Mouse (Mus musculus) frontal cortex, postnatal 14 days (tissue): ENCODE data around the gene Gjd2.

ENCODE experiments used
- DNase-seq, 2 experiments: peaks; one replicate each; pipeline ENCODE4 v3.0.0; 2022; ENCODE audit warnings: low spot score in 2 of 2

Gene Gjd2

GRCm38 (mm10) chr2:114013295-114013771 is at the start of gene Gjd2:
Gjd2 (minus strand) TSS chr2:114013619.
- no peak for DNase-seq

GRCm38 (mm10) chr2:114060071-114060591 is 46.7 kb upstream of the Gjd2 start:
- DNase-seq: no peak

GRCm38 (mm10) chr2:114059608-114060007 is 46.2 kb upstream of the Gjd2 start:
- no peak for DNase-seq

- no peak for DNase-seq
Measured at GRCm38 (mm10) chr2:114058226-114058796, 44.9 kb upstream of the Gjd2 start.

GRCm38 (mm10) chr2:114057303-114057853 is 44.0 kb upstream of the Gjd2 start:
- no peak for DNase-seq

GRCm38 (mm10) chr2:114054129-114054528 is 40.7 kb upstream of the Gjd2 start:
- no peak for DNase-seq

- no peak for DNase-seq
Measured at GRCm38 (mm10) chr2:114052696-114053598, 39.5 kb upstream of the Gjd2 start, which contains the start of gene Actc1. Actc1 (minus strand) TSS chr2:114053548.

- DNase-seq: no peak
Measured at GRCm38 (mm10) chr2:114051871-114052241, 38.4 kb upstream of the Gjd2 start.

- no peak for DNase-seq
Measured at GRCm38 (mm10) chr2:114051111-114051870, 37.9 kb upstream of the Gjd2 start.

- no peak for DNase-seq
Measured at GRCm38 (mm10) chr2:114050150-114050549, 36.7 kb upstream of the Gjd2 start.

- DNase-seq: no peak
Measured at GRCm38 (mm10) chr2:114049372-114049771, 36.0 kb upstream of the Gjd2 start.

GRCm38 (mm10) chr2:114047960-114048611 is 34.7 kb upstream of the Gjd2 start:
- no peak for DNase-seq

- DNase-seq: no peak
Measured at GRCm38 (mm10) chr2:114046151-114046664, 32.8 kb upstream of the Gjd2 start.

- DNase-seq: no peak
Measured at GRCm38 (mm10) chr2:114037926-114038325, 24.5 kb upstream of the Gjd2 start.

GRCm38 (mm10) chr2:114032259-114032658 is 18.8 kb upstream of the Gjd2 start:
- no peak for DNase-seq

- DNase-seq: no peak
Measured at GRCm38 (mm10) chr2:114023383-114023782, 10.0 kb upstream of the Gjd2 start.

- no peak for DNase-seq
Measured at GRCm38 (mm10) chr2:114020210-114020563, 6.8 kb upstream of the Gjd2 start.

GRCm38 (mm10) chr2:114019474-114020209 is 6.2 kb upstream of the Gjd2 start:
- DNase-seq: no peak

GRCm38 (mm10) chr2:114018136-114018535 is 4.7 kb upstream of the Gjd2 start:
- DNase-seq: no peak

- no peak for DNase-seq
Measured at GRCm38 (mm10) chr2:114014839-114015238, 1.4 kb upstream of the Gjd2 start.
